In genomic region chr7:139233714-139234113, GRCm38 (mm10) we compare ENCODE assay signal across 8 mouse cellular contexts. TPM values are rescaled to one million over a fixed set of nuclear protein-coding genes. Genes with fewer than 3 reads are reported as not detected.
DNase-seq lines count a peak whose midpoint lies in the region; ATAC-seq and TF ChIP-seq lines count a peak whose summit lies in the region.

No protein-coding gene starts in this region.

- H3K79me2 ChIP-seq in MEL (ENCODE audit: control insufficient read depth, insufficient read depth, low read length, poor library complexity), result no peaks in the 10 kb centered on the region

- peak; percentile 90 for DNase-seq in MEL (ENCODE audit: low read depth, low spot score)
- peak; percentile 90 for DNase-seq in cerebellum, adult 9-10 months
- DNase-seq in frontal cortex, postnatal 10 days (ENCODE audit: low spot score in 2 of 2), result peak; percentile 61 to 84
- peak; percentile 84 to 89 for DNase-seq in layer of hippocampus, postnatal 14 days (ENCODE audit: low spot score in 2 of 2)
- peak; percentile 94 for DNase-seq in lung, postnatal 10 days
- peak; percentile 89 for DNase-seq in ovary, postnatal 36 days (ENCODE audit: low spot score)
- DNase-seq in thymus, postnatal 25 days, result peak; percentile 94

- H3K4me2 ChIP-seq in hindbrain, embryonic 12.5 days (replicated peaks), result 0 out of 2 replicates have a peak overlapping the region, but pooled peaks have one; percentile 19

- TF ChIP-seq POLR2A in MEL (IDR thresholded peaks at IDR 0.05; ENCODE audit: control insufficient read depth in 1 of 2, insufficient read depth in 1 of 2, low read depth in 1 of 2, low read length in 2 of 2, poor library complexity in 1 of 2), result peak in 1 of 2 experiments; percentile 58; a peak in 1 of 4 replicates

- WGBS in hindbrain, embryonic 12.5 days, result 0% methylated on average over 7 of the region's 7 CpGs

- H3K4me1 ChIP-seq in MEL (ENCODE audit: control insufficient read depth in 1 of 2, insufficient read depth in 2 of 2, low read length in 2 of 2), result peaks cover 0 to under 1% of the 10 kb centered on the region in 2 experiments; a peak in 1 of 4 replicates
- peaks cover 14% of the 10 kb centered on the region for H3K4me1 ChIP-seq in hindbrain, embryonic 12.5 days

- no peaks in the 10 kb centered on the region for H3K36me3 ChIP-seq in MEL (ENCODE audit: control insufficient read depth in 1 of 2, insufficient read depth in 2 of 2, low read length in 2 of 2)
- no peaks in the 10 kb centered on the region for H3K36me3 ChIP-seq in hindbrain, embryonic 12.5 days

- TF ChIP-seq RAD21 in MEL (IDR thresholded peaks at IDR 0.05; ENCODE audit: low read depth, low read length), result peak; percentile 96

- no peak for TF ChIP-seq EP300 in MEL (IDR thresholded peaks at IDR 0.05; ENCODE audit: low read depth in 1 of 2, low read length in 2 of 2)

- no peaks in the 10 kb centered on the region for H3K27me3 ChIP-seq in MEL (ENCODE audit: control insufficient read depth in 1 of 2, insufficient read depth in 2 of 2, low read length in 2 of 2)
- H3K27me3 ChIP-seq in hindbrain, embryonic 12.5 days, result peaks cover 3% of the 10 kb centered on the region; the same call in 1 of the 2 replicates

- H3K27ac ChIP-seq in MEL (ENCODE audit: control insufficient read depth, low read depth, low read length), result no peak overlapping the region
- H3K27ac ChIP-seq in hindbrain, embryonic 12.5 days, result no peak overlapping the region

- no peaks in the 10 kb centered on the region for H3K9me3 ChIP-seq in MEL (replicated peaks; ENCODE audit: insufficient read depth, low read length)
- no peaks in the 10 kb centered on the region for H3K9me3 ChIP-seq in hindbrain, embryonic 12.5 days (replicated peaks)

- peak overlapping the region; percentile 73 for H3K9ac ChIP-seq in MEL (ENCODE audit: control insufficient read depth, low read depth, low read length, poor library complexity, severe bottlenecking)
- no peak overlapping the region for H3K9ac ChIP-seq in hindbrain, embryonic 12.5 days

- peak; percentile 74 for ATAC-seq in hindbrain, embryonic 12.5 days (ENCODE audit: low FRiP score)

- peak; percentile 92 to 98 (median 97) for TF ChIP-seq CTCF in MEL (IDR thresholded peaks at IDR 0.05 in 2 of 3, conservative IDR thresholded peaks at IDR 0.05 in 1 of 3; ENCODE audit: control insufficient read depth in 1 of 3, insufficient read depth in 1 of 3, low read depth in 2 of 3, low read length in 3 of 3, poor library complexity in 1 of 3, severe bottlenecking in 1 of 3)

- H3K4me3 ChIP-seq in MEL (ENCODE audit: control insufficient read depth in 1 of 2, insufficient read depth in 1 of 2, low read depth in 2 of 2, low read length in 2 of 2), result peak overlapping the region; percentile 42 to 59; a peak in 3 of 4 replicates
- H3K4me3 ChIP-seq in hindbrain, embryonic 12.5 days, result no peak overlapping the region

TF ChIP-seq in MEL, 35 proteins besides CTCF, POLR2A, EP300 and RAD21:
- peak; percentile 42; the same call in 1 of the 2 replicates for TF ChIP-seq MAX (IDR thresholded peaks at IDR 0.05; ENCODE audit: low read length)
- no peak for TF ChIP-seq ZKSCAN1 (IDR thresholded peaks at IDR 0.05; ENCODE audit: low read depth, low read length)
- TF ChIP-seq ZC3H11A (IDR thresholded peaks at IDR 0.05; ENCODE audit: low read depth, low read length), result peak; percentile 79
- TF ChIP-seq HCFC1 (IDR thresholded peaks at IDR 0.05; ENCODE audit: low read depth, low read length), result no peak
- peak; percentile 82 for TF ChIP-seq MAZ (IDR thresholded peaks at IDR 0.05; ENCODE audit: low read depth, low read length)
- TF ChIP-seq KAT2A (conservative IDR thresholded peaks at IDR 0.05; ENCODE audit: low read depth, low read length), result no peak
- no peak for TF ChIP-seq MYB (IDR thresholded peaks at IDR 0.05; ENCODE audit: low read depth, low read length)
- TF ChIP-seq SMC3 (IDR thresholded peaks at IDR 0.05; ENCODE audit: low read depth, low read length), result peak; percentile 95
- peak; percentile 32; the same call in 1 of the 2 replicates for TF ChIP-seq NELFE (IDR thresholded peaks at IDR 0.05; ENCODE audit: low read depth, low read length)
- peak; percentile 64; the same call in 1 of the 2 replicates for TF ChIP-seq MYC (IDR thresholded peaks at IDR 0.05; ENCODE audit: low read depth, low read length)
- TF ChIP-seq SIN3A (IDR thresholded peaks at IDR 0.05; ENCODE audit: low read length), result peak; percentile 51; the same call in 1 of the 2 replicates
- TF ChIP-seq MXI1 (IDR thresholded peaks at IDR 0.05; ENCODE audit: low read depth, low read length), result peak; percentile 77

RNA-seq across cellular contexts. Expression of gene Pwwp2b, which starts 14.6 kb away (rescaled TPM):
- total RNA-seq in MEL (2012; rRNA removed), result 1.2 and 1.9 TPM in 2 replicates
- polyA plus RNA-seq in MEL (2012; ENCODE audit: insufficient read depth in 1 of 2, insufficient read length in 2 of 2, low read depth in 1 of 2, low replicate concordance in 2 of 2, missing spikeins in 1 of 2), result 1 to 10 TPM in 1 of 2 experiments, not detected in 1; 4.3 TPM
- 4.3 and 5.1 TPM in 2 replicates for polyA plus RNA-seq in hindbrain, embryonic 12.5 days (2016; fragmentation: Nextera tagmentation; extraction: Ambion mirVana)
- 10 to 100 TPM; 27.6 to 30.4 TPM for total RNA-seq in layer of hippocampus, postnatal 14 days (2021)

RNA-seq across cellular contexts. Expression of gene Stk32c, which starts 20.6 kb away (rescaled TPM):
- 0.07 TPM in 1 of 2 replicates, not detected in the other for total RNA-seq in MEL (2012; rRNA removed)
- polyA plus RNA-seq in MEL (2012; ENCODE audit: insufficient read depth in 1 of 2, insufficient read length in 2 of 2, low read depth in 1 of 2, low replicate concordance in 2 of 2, missing spikeins in 1 of 2), result under 1 TPM in 1 of 2 experiments, not detected in 1; 0.21 TPM
- 0.65 and 0.68 TPM in 2 replicates for polyA plus RNA-seq in hindbrain, embryonic 12.5 days (2016; fragmentation: Nextera tagmentation; extraction: Ambion mirVana)
- 10 to 100 TPM; 57.3 to 60.2 TPM for total RNA-seq in layer of hippocampus, postnatal 14 days (2021)

RNA-seq across cellular contexts. Expression of gene Lrrc27, which starts 20.9 kb away (rescaled TPM):
- 0.54 and 1.0 TPM in 2 replicates for total RNA-seq in MEL (2012; rRNA removed)
- 1 to 10 TPM in 1 of 2 experiments, not detected in 1; 1.3 TPM for polyA plus RNA-seq in MEL (2012; ENCODE audit: insufficient read depth in 1 of 2, insufficient read length in 2 of 2, low read depth in 1 of 2, low replicate concordance in 2 of 2, missing spikeins in 1 of 2)
- polyA plus RNA-seq in hindbrain, embryonic 12.5 days (2016; fragmentation: Nextera tagmentation; extraction: Ambion mirVana), result 3.2 and 5.3 TPM in 2 replicates
- total RNA-seq in layer of hippocampus, postnatal 14 days (2021), result 1 to 10 TPM; 5.8 to 7.6 TPM

Comparison
In these comparisons a context has a peak if more than half of its experiments do, and no peak if none do; other contexts are left out.
1. RNA of gene Stk32c, which starts 20.6 kb away (total RNA-seq): 57.3 to 60.2 TPM in layer of hippocampus, postnatal 14 days; 0.07 TPM in MEL; every median in the first group is over 10 times any median in the second.
2. Peak in every context shown above with its lines, with median percentiles within 50 percentile points of each other: DNase-seq.